Mouse (Mus musculus) small intestine, adult 2 months (tissue): ENCODE measurements around the gene Eva1c. TPM values are rescaled to one million over a fixed set of nuclear protein-coding genes. Genes with fewer than 3 reads are reported as not detected.

Source experiments
- H3K27ac ChIP-seq: fragments of 200-500 bp; 2 replicates; pipeline ENCODE4 v1.5.1; 2012; ENCODE audit warnings: low read depth, low read length, control low read depth, inconsistent platforms; ENCODE audit not compliant: insufficient read depth
- H3K27me3 ChIP-seq: fragments of 200-500 bp; 2 replicates; pipeline ENCODE4 v1.6.1; 2012; ENCODE audit warnings: mild to moderate bottlenecking, moderate library complexity, low read length, inconsistent platforms; ENCODE audit not compliant: control insufficient read depth, insufficient read depth
- H3K36me3 ChIP-seq: fragments of 200-500 bp; 2 replicates; pipeline ENCODE4 v1.6.1; 2012; ENCODE audit warnings: mild to moderate bottlenecking, low read length, control low read depth, inconsistent platforms; ENCODE audit not compliant: control insufficient read depth, insufficient read depth
- H3K4me1 ChIP-seq: fragments of 200-500 bp; 2 replicates; pipeline ENCODE4 v1.6.1; 2012; ENCODE audit warnings: low read length, inconsistent platforms, mixed read lengths; ENCODE audit not compliant: control insufficient read depth, insufficient read depth, insufficient read length
- H3K4me3 ChIP-seq: fragments of 200-500 bp; 2 replicates; pipeline ENCODE4 v1.5.1; 2012; ENCODE audit warnings: low read depth, mild to moderate bottlenecking, control low read depth, inconsistent platforms, low read length, moderate library complexity
- CTCF ChIP-seq: fragments of 200-500 bp; IDR thresholded peaks from 2 replicates; pipeline ENCODE4 v1.5.1; 2012; ENCODE audit warnings: low read depth, mild to moderate bottlenecking, control low read depth, inconsistent platforms, low read length, moderate library complexity, mixed read lengths; ENCODE audit not compliant: insufficient replicate concordance, insufficient read length; ENCODE audit errors: extremely low read depth
- POLR2A ChIP-seq: fragments of 200-500 bp; IDR thresholded peaks from 2 replicates; pipeline ENCODE4 v1.6.1; 2012; ENCODE audit warnings: low read depth, mild to moderate bottlenecking, control low read depth, inconsistent platforms, low read length, moderate library complexity
- WGBS: fragments of 180-500 bp; shearing (Covaris S2); methylation state at CpG from one replicate; pipeline ENCODE4 v1.1.7; 2018; 5-methylcytosine and 5-hydroxymethylcytosine counted together
- polyA plus RNA-seq: library from polyadenylated mRNA; depleted of rRNA; stranded (reverse); fragments of >200 nt; gene quantifications from 2 replicates; pipeline ENCODE4 v1.2.3, GENCODE M21; 2012

The Eva1c gene
- polyA plus RNA-seq, 1 experiment: 0.19 TPM

- Histone ChIP-seq H3K4me1 (no peaks in the 10 kb centered on the region; the same call in 1 of the 2 replicates), H3K27me3 (no peaks in the 10 kb centered on the region), H3K4me3 (no peak overlapping the region), H3K27ac (no peak overlapping the region), H3K36me3 (peaks cover 36% of the 10 kb centered on the region)
- TF ChIP-seq POLR2A (no peak), CTCF (no peak)
Measured at GRCm38 (mm10) chr16:90794708-90795107, 31.8 kb upstream of the Eva1c start.

GRCm38 (mm10) chr16:90798446-90798845, 28.1 kb upstream of the Eva1c start:
- Histone ChIP-seq H3K27me3 (no peaks in the 10 kb centered on the region), H3K36me3 (peaks cover 31% of the 10 kb centered on the region), H3K4me3 (no peak overlapping the region), H3K4me1 (no peaks in the 10 kb centered on the region), H3K27ac (no peak overlapping the region)
- TF ChIP-seq POLR2A (no peak), CTCF (no peak)
- WGBS: 86% methylated on average over 8 of the region's 8 CpGs

GRCm38 (mm10) chr16:90798848-90799247, 27.7 kb upstream of the Eva1c start:
- peaks cover 29% of the 10 kb centered on the region for H3K36me3 ChIP-seq
- H3K4me1 ChIP-seq: no peaks in the 10 kb centered on the region
- H3K27me3 ChIP-seq: no peaks in the 10 kb centered on the region
- WGBS: 83% methylated on average over 5 of the region's 5 CpGs
- no peak for TF ChIP-seq POLR2A
- no peak for TF ChIP-seq CTCF
- H3K27ac ChIP-seq: no peak overlapping the region
- H3K4me3 ChIP-seq: no peak overlapping the region

GRCm38 (mm10) chr16:90799840-90800239, 26.7 kb upstream of the Eva1c start:
- Histone ChIP-seq H3K4me1 (no peaks in the 10 kb centered on the region), H3K27me3 (no peaks in the 10 kb centered on the region), H3K27ac (no peak overlapping the region), H3K36me3 (peaks cover 37% of the 10 kb centered on the region), H3K4me3 (no peak overlapping the region)
- TF ChIP-seq CTCF: no peak
- WGBS: 86% methylated on average over 10 of the region's 10 CpGs

- Histone ChIP-seq H3K27me3 (no peaks in the 10 kb centered on the region), H3K27ac (no peak overlapping the region), H3K36me3 (peaks cover 39% of the 10 kb centered on the region), H3K4me3 (no peak overlapping the region), H3K4me1 (no peaks in the 10 kb centered on the region)
- TF ChIP-seq POLR2A (no peak), CTCF (no peak)
- 90% methylated on average over 5 of the region's 5 CpGs for WGBS
Measured at GRCm38 (mm10) chr16:90801251-90801650, 25.3 kb upstream of the Eva1c start.

DNA sequence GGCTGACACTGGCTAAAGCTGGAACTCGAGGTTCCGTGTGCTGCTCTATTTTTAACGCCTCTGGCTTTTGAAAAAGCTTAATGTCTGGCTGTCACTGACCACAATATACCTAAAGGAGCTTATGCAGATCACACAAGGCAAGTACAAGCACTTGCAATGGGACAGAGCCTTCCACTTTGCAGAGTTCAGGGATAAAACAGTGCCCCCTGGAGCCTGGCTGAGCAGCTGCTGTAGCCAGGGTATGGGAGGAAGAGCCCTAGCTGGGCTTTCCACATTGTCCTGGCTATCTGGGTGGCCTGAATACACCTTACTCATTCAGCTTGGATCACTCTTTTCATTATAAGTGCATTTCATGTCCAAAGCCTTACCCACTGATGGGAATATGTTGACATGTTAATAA, 24.6 kb upstream of the Eva1c start:
- H3K4me3 ChIP-seq: no peak overlapping the region
- H3K27me3 ChIP-seq: no peaks in the 10 kb centered on the region
- H3K4me1 ChIP-seq: no peaks in the 10 kb centered on the region
- H3K36me3 ChIP-seq: peaks cover 37% of the 10 kb centered on the region
- TF ChIP-seq POLR2A (no peak), CTCF (peak; percentile 23; the same call in 1 of the 2 replicates)
- WGBS: 89% methylated on average over 3 of the region's 3 CpGs
- H3K27ac ChIP-seq: no peak overlapping the region

DNA sequence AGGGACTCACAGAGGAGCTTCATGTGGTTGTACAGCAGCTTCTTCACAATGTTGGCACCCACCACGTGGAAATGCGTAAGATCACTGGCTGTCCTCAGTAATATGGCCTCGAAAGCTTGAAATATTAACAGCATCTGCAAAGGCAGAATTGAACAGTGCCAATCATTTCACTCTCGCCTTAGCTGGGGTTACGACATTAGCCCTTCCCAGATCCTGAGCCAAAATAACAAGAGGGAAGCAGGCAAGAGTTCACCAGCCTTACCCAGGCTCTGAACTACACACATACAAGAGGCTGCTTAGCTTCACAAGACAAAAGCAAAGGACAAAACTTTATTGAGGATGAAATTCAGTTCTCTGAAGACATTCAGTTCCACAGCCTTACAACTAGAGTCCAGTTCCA, 22.1 kb upstream of the Eva1c start:
- peaks cover 25% of the 10 kb centered on the region for H3K36me3 ChIP-seq
- H3K27me3 ChIP-seq: no peaks in the 10 kb centered on the region
- H3K4me3 ChIP-seq: no peak overlapping the region
- no peak for TF ChIP-seq CTCF
- no peak for TF ChIP-seq POLR2A
- 93% methylated on average over 5 of the region's 5 CpGs for WGBS
- no peaks in the 10 kb centered on the region for H3K4me1 ChIP-seq
- H3K27ac ChIP-seq: no peak overlapping the region

DNA sequence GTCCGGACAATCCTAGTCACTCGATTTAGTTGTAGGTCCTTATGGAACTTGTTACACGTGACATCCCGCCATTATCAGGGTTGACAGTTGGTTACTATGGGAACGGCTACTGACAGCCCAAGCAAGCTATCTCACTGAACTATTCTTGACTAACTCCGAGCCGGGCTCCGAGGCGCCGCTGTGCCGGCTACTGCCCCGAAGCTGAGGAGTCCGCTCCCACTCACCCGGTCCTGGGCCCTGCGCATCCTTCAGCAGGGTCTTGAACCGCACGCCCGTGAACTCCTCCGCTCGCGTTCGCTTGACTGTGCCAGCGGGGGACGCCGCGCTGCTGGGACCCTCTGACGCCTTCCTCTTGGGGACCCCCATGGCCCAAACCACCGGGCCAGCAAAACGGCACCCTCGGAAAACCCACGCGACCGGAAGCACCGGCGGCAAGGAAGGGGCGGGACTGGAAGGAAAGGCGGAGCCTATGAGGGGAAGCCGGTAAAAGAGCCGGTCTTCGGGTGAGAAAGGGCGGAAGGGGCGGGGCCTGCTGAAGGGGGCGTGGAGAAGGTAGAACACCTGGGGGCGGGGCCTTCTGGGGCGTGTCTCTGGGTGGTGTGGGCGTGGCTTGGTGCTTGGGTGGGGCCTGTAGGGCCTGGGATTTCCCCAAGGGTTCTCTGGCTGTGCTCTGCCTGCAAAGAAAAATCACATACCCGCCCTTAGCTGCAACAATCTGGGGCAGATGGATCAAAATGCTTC, 16.4 kb upstream of the Eva1c start, which contains the start of gene Urb1:
Urb1 (minus strand) TSS at position 439 of the 741 bp plus-strand sequence.
- no peaks in the 10 kb centered on the region for H3K27me3 ChIP-seq
- H3K27ac ChIP-seq: peak within 1 kb of the TSS; percentile 12; the same call in 1 of the 2 replicates
- under 1% methylated on average over 47 of the region's 47 CpGs for WGBS
- peaks cover 2% of the 10 kb centered on the region; the same call in 1 of the 2 replicates for H3K36me3 ChIP-seq
- peaks cover 4% of the 10 kb centered on the region; the same call in 1 of the 2 replicates for H3K4me1 ChIP-seq
- TF ChIP-seq POLR2A: no peak
- TF ChIP-seq CTCF: no peak
- H3K4me3 ChIP-seq: peak within 1 kb of the TSS; percentile 97
